Mouse (Mus musculus): ENCODE results near the gene Smarca5.

DNA sequence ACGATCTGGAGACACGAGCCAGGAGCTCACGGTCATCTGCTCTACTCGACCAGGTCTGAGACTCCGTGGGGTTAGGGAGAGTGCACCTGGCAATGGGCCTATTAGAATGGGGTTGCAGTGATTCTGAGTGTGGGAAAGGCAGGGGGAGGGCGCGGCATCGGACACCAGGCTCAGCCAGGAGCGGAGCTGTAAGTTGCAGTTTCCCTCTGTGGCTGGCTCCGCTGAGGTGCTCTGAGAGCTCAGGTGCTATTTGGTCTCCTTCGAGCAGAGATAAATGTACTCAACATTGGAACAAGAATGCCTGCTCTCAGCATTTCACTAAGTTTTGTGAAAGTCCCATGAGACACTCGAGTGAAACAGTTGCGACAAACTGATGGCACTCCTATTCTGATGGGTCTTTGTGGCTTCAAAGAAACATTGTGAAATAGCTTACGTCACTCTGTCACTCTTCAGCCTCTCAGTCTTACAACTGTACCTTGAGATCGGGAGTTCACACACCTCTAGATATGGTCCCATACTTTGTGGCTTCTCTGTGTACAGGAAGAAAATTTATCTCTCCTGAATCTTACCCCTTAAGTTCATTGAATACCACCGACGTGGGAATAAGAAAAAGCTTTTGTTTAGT is 69.9 kb downstream of the Smarca5 start:
- TF ChIP-seq GATA1 (IDR thresholded peaks at IDR 0.05; ENCODE audit: borderline replicate concordance, low read length) (no peak), FLI1 (IDR thresholded peaks at IDR 0.05; ENCODE audit: low read length) (no peak)

Data from megakaryocyte, embryonic 14.5 days (primary cell).